Mouse (Mus musculus) MN1 (cell line): ENCODE measurements around the gene C1qtnf4.

Experiments
- DNase-seq: peaks from one replicate; pipeline ENCODE4 v3.0.0-alpha.2; 2016; ENCODE audit warnings: low spot score

The C1qtnf4 gene

DNA sequence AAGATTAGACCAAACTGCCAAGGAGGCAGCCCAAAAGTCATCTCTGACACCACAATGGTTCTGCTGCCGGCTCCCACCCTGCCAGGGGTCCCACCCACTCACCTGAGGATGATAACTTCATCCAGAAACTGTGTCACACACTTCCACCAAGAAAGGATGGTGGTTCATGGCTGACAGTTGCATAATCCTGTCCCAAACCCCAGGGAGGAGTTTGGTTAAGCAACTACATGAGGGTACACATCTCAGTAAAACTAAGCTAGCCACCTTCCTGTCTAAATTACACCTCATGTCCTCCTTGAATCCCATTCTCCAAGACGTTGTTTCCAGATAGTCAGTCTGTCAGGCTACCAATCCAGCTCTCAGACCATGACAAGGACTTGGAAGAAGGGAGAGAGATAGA, 46.6 kb downstream of the C1qtnf4 start:
- DNase-seq = no peak

GRCm38 (mm10) chr2:90938362-90938761, 52.7 kb downstream of the C1qtnf4 start:
- DNase-seq = no peak

GRCm38 (mm10) chr2:90939750-90940149, 54.1 kb downstream of the C1qtnf4 start:
- peak; percentile 32 for DNase-seq
